Mouse (Mus musculus): ENCODE results near the gene Neu4.
"Not testable (repeated sequence)": the region's sequence is repeated elsewhere in the genome, so short reads cannot be mapped to it uniquely, and the experiment has no call there.

DNA sequence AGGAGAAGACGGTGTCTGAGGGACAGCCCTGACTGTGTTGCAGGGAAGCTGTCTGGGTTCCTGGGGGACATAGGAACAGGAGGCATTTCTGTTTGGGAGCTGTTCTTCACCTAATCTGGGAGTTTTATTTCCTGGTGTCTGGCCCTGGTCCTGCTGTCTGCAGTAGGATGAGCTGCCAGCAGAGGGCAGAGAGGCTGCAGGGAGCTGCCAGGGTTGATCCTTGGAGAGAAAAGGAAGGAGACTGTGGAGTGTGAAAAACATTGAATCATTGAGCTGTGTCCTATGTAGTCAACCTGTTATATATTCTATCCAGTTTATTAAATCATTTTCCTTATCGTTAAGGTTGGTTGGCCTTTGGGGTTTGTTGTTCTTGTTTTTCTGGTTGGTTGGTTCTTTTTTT is 39.3 kb upstream of the Neu4 start:
- TF ChIP-seq CTCF (IDR thresholded peaks at IDR 0.05; ENCODE audit: low read depth, low read length); POLR2A (IDR thresholded peaks at IDR 0.05; ENCODE audit: insufficient read depth, low read length): not testable (repeated sequence)

Measured in ES-Bruce4 (cell line).